Mouse (Mus musculus) cerebellum, adult 2 months (tissue): Measurements from ENCODE around the gene Rab28.

Experiments used
- CTCF ChIP-seq: fragments of 200-500 bp; IDR thresholded peaks from 2 replicates; pipeline ENCODE4 v1.5.1; 2011; ENCODE audit warnings: low read depth, mild to moderate bottlenecking, control low read depth, low read length, moderate library complexity, borderline replicate concordance; ENCODE audit not compliant: insufficient read depth
- POLR2A ChIP-seq: fragments of 200-500 bp; IDR thresholded peaks from 2 replicates; pipeline ENCODE4 v1.6.1; 2011; ENCODE audit warnings: low read length, control low read depth, borderline replicate concordance; ENCODE audit not compliant: insufficient read depth

DNA sequence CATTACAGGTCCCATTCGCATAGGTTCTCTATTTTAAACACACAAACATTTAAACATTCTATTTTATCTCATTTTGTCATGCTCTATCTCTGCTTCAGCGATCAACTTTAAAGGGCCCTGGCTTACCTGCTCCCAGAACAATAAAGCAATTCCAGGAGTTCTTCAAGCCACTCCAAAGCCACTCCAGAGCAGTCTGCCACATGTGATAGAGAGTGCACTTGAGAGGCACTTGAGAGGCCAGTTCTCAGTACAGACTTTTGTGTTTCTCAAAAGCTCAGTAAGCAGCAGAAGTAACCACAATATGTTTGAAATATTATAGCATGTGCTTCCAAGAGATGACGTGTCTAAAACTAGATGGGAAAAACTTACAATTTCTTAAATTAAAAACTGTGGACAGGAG lies 86.2 kb downstream of the Rab28 start:
- TF ChIP-seq POLR2A (no peak), CTCF (no peak)
